Mouse (Mus musculus) thymus, postnatal 36 days (tissue): Measurements from ENCODE around the gene Kat7.

ENCODE experiments used
- DNase-seq, 2 experiments: peaks; one replicate each; pipeline ENCODE4 v3.0.0; 2022; ENCODE audit warnings: mixed read lengths in 2 of 2

The Kat7 gene

GRCm38 (mm10) chr11:95310007-95310647 lies at the start of gene Kat7:
TSS of gene Kat7 (minus strand) at chr11:95310246.
- peak; percentile 92 to 97 for DNase-seq

GRCm38 (mm10) chr11:95358263-95358662 lies 48.2 kb upstream of the Kat7 start:
- peak; percentile 54 to 76 for DNase-seq

- DNase-seq = peak; percentile 88 to 94
Observed at GRCm38 (mm10) chr11:95356469-95357273, 46.6 kb upstream of the Kat7 start.

- no peak for DNase-seq
Observed at GRCm38 (mm10) chr11:95356039-95356438, 46.0 kb upstream of the Kat7 start.

GRCm38 (mm10) chr11:95355661-95356011 lies 45.6 kb upstream of the Kat7 start:
- peak; percentile 42 to 56 for DNase-seq

GRCm38 (mm10) chr11:95354945-95355660 lies 45.1 kb upstream of the Kat7 start:
- no peak for DNase-seq

- DNase-seq = peak; percentile 37 to 56
Observed at GRCm38 (mm10) chr11:95354228-95354944, 44.3 kb upstream of the Kat7 start.

GRCm38 (mm10) chr11:95353226-95353625 lies 43.2 kb upstream of the Kat7 start:
- no peak for DNase-seq

- DNase-seq = no peak
Observed at GRCm38 (mm10) chr11:95352686-95353085, 42.6 kb upstream of the Kat7 start.

- DNase-seq = peak; percentile 52 to 72
Observed at GRCm38 (mm10) chr11:95350960-95351359, 40.9 kb upstream of the Kat7 start.

GRCm38 (mm10) chr11:95350289-95350688 lies 40.2 kb upstream of the Kat7 start:
- DNase-seq = no peak

- no peak for DNase-seq
Observed at GRCm38 (mm10) chr11:95344181-95344580, 34.1 kb upstream of the Kat7 start.

GRCm38 (mm10) chr11:95343180-95343579 lies 33.1 kb upstream of the Kat7 start:
- DNase-seq = no peak

- no peak for DNase-seq
Observed at GRCm38 (mm10) chr11:95340664-95341063, 30.6 kb upstream of the Kat7 start.

- no peak for DNase-seq
Observed at GRCm38 (mm10) chr11:95340259-95340658, 30.2 kb upstream of the Kat7 start.

- DNase-seq = peak; percentile 43 to 51
Observed at GRCm38 (mm10) chr11:95339471-95340021, 29.5 kb upstream of the Kat7 start.

GRCm38 (mm10) chr11:95337846-95338342 lies 27.8 kb upstream of the Kat7 start:
- DNase-seq = no peak

GRCm38 (mm10) chr11:95337129-95337813 lies 27.2 kb upstream of the Kat7 start:
- peak; percentile 71 to 80 for DNase-seq

GRCm38 (mm10) chr11:95336568-95337128 lies 26.6 kb upstream of the Kat7 start, which contains the start of gene Fam117a:
TSS of gene Fam117a (plus strand) at chr11:95337018.
- DNase-seq = peak; percentile 92 to 94

GRCm38 (mm10) chr11:95334448-95335060 lies 24.5 kb upstream of the Kat7 start:
- no peak for DNase-seq

- no peak for DNase-seq
Observed at GRCm38 (mm10) chr11:95333805-95334204, 23.8 kb upstream of the Kat7 start.
